8 mouse cellular contexts compared by ENCODE assay signal in genomic region chr16:4643670-4644419, GRCm38 (mm10). TPM values are rescaled to one million over a fixed set of nuclear protein-coding genes. Genes with fewer than 3 reads are reported as not detected.
DNase-seq lines count a peak whose midpoint lies in the region; ATAC-seq lines count a peak whose summit lies in the region.

No protein-coding gene starts in this region.

- intact Hi-C loops in gastrocnemius, postnatal 36 days (cut with DNase I) = no loop called here
- intact Hi-C loops in left cerebral cortex, postnatal 10 days (cut with DNase I) = no loop called here

- no peak for ATAC-seq in CD4-positive, CD25-positive, alpha-beta regulatory T cell, adult 4 months

- DNase-seq in adrenal gland, adult 18-20 months (ENCODE audit: low spot score in 2 of 2) = peak; percentile 62 to 69
- peak; percentile 82 for DNase-seq in cerebellum, adult 9-11 months
- peak; percentile 83 to 86 for DNase-seq in gastrocnemius, postnatal 36 days
- peak; percentile 89 for DNase-seq in kidney, adult 11 months
- peak; percentile 76 to 84 for DNase-seq in left cerebral cortex, postnatal 10 days (ENCODE audit: extremely low spot score in 1 of 2, low spot score in 2 of 2)
- peak; percentile 84 for DNase-seq in ovary, adult 18-20 months (ENCODE audit: low spot score)
- no peak for DNase-seq in thymus, postnatal 10 days (ENCODE audit: low spot score in 2 of 2)

RNA-seq across cellular contexts. Expression of gene Dnaja3, which starts 4.1 kb away (rescaled TPM):
- 100 to 1,000 TPM; 132 to 145 TPM for total RNA-seq in adrenal gland, adult 18-20 months (2021)
- total RNA-seq in gastrocnemius, postnatal 36 days (2021) = 10 to 100 TPM; 90.1 TPM
- total RNA-seq in left cerebral cortex, postnatal 10 days (2021) = 10 to 100 TPM; 58.7 to 59.0 TPM
- polyA plus RNA-seq in CD4-positive, CD25-positive, alpha-beta regulatory T cell, adult 4 months (2017; shearing (Covaris generic)) = 10 to 100 TPM; 24.4 to 29.0 TPM

RNA-seq across cellular contexts. Expression of gene Vasn, which starts 4.1 kb away (rescaled TPM):
- 10 to 100 TPM; 10.0 to 15.3 TPM for total RNA-seq in adrenal gland, adult 18-20 months (2021)
- 1 to 10 TPM; 3.8 to 4.0 TPM for total RNA-seq in gastrocnemius, postnatal 36 days (2021)
- total RNA-seq in left cerebral cortex, postnatal 10 days (2021) = 1 to 10 TPM; 5.1 to 6.4 TPM
- polyA plus RNA-seq in CD4-positive, CD25-positive, alpha-beta regulatory T cell, adult 4 months (2017; shearing (Covaris generic)) = 1 to 10 TPM; 2.2 to 2.9 TPM

RNA-seq across cellular contexts. Expression of gene Pam16, which starts 19.1 kb away (rescaled TPM):
- total RNA-seq in adrenal gland, adult 18-20 months (2021) = 100 to 1,000 TPM; 117 to 118 TPM
- 10 to 100 TPM; 87.0 to 91.6 TPM for total RNA-seq in gastrocnemius, postnatal 36 days (2021)
- total RNA-seq in left cerebral cortex, postnatal 10 days (2021) = 10 to 100 TPM; 78.2 to 86.0 TPM
- polyA plus RNA-seq in CD4-positive, CD25-positive, alpha-beta regulatory T cell, adult 4 months (2017; shearing (Covaris generic)) = 10 to 100 TPM; 35.7 TPM

RNA-seq across cellular contexts. Expression of gene Coro7, which starts 35.7 kb away (rescaled TPM):
- 10 to 100 TPM; 21.0 to 25.7 TPM for total RNA-seq in adrenal gland, adult 18-20 months (2021)
- 10 to 100 TPM; 13.1 to 15.2 TPM for total RNA-seq in gastrocnemius, postnatal 36 days (2021)
- total RNA-seq in left cerebral cortex, postnatal 10 days (2021) = 100 to 1,000 TPM in 1 of 2 experiments, 10 to 100 TPM in 1; 84.6 to 108 TPM
- 100 to 1,000 TPM; 102 to 174 TPM for polyA plus RNA-seq in CD4-positive, CD25-positive, alpha-beta regulatory T cell, adult 4 months (2017; shearing (Covaris generic))

RNA-seq across cellular contexts. Expression of gene Glis2, which starts 49.3 kb away (rescaled TPM):
- 10 to 100 TPM; 11.3 to 11.5 TPM for total RNA-seq in adrenal gland, adult 18-20 months (2021)
- 1 to 10 TPM; 5.9 to 7.0 TPM for total RNA-seq in gastrocnemius, postnatal 36 days (2021)
- 10 to 100 TPM; 15.9 to 18.9 TPM for total RNA-seq in left cerebral cortex, postnatal 10 days (2021)
- under 1 TPM in 1 of 2 experiments, not detected in 1; 0.73 TPM for polyA plus RNA-seq in CD4-positive, CD25-positive, alpha-beta regulatory T cell, adult 4 months (2017; shearing (Covaris generic))

Comparison
In these comparisons a context has a peak if more than half of its experiments do, and no peak if none do; other contexts are left out.
1. DNase-seq: peak in adrenal gland, adult 18-20 months (2 of 2), cerebellum, adult 9-11 months (single experiment), gastrocnemius, postnatal 36 days (2 of 2), kidney, adult 11 months (single experiment), left cerebral cortex, postnatal 10 days (2 of 2) and ovary, adult 18-20 months (single experiment); none in thymus, postnatal 10 days (0 of 2).